Mouse (Mus musculus): ENCODE results near the gene Dedd2.

DNA sequence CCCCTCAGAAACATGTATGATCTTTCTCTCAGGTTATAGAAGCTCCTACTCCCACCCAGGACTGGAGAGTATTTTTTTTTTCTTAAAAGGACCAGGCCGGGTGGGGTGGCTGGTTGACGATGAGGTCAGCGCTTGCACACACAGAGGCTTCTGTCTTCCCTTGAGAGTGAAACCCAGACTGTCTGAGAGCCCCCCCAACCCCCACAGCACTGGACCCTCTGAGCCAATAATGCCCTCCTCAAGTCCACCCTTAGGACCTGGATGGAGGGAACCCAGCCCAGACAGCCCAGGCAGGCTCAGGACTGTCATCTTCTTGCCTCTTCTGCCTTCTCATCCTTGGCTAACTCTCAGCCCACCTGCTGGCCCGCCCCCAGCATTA, 26.3 kb upstream of the Dedd2 start:
- TF ChIP-seq E2F4 (IDR thresholded peaks at IDR 0.05; ENCODE audit: insufficient replicate concordance, low read depth, low read length) (no peak), CTCF (conservative IDR thresholded peaks at IDR 0.05 in 1 of 2, IDR thresholded peaks at IDR 0.05 in 1 of 2; ENCODE audit: low read depth in 2 of 2, low read length in 2 of 2) (no peak), TCF12 (IDR thresholded peaks at IDR 0.05; ENCODE audit: low read depth, low read length) (no peak), ZNF384 (IDR thresholded peaks at IDR 0.05; ENCODE audit: low read depth, low read length) (no peak), ZC3H11A (IDR thresholded peaks at IDR 0.05; ENCODE audit: low read depth, low read length) (no peak), POLR2A (IDR thresholded peaks at IDR 0.05; ENCODE audit: low read depth, low read length) (no peak), MAZ (IDR thresholded peaks at IDR 0.05; ENCODE audit: low read depth, low read length) (no peak), RAD21 (IDR thresholded peaks at IDR 0.05; ENCODE audit: low read depth, low read length) (no peak), MAFK (IDR thresholded peaks at IDR 0.05; ENCODE audit: insufficient replicate concordance, low read length) (no peak)
